Mouse (Mus musculus) heart, adult 2 months (tissue): ENCODE measurements around the gene Hint2.

ENCODE experiments used
- CTCF ChIP-seq: fragments of 200-600 bp; IDR thresholded peaks from 2 replicates; pipeline ENCODE4 v1.8.1; 2022; ENCODE audit warnings: antibody characterized with exemption, mild to moderate bottlenecking, moderate library complexity
- EP300 ChIP-seq: fragments of 200-500 bp; IDR thresholded peaks from 2 replicates; pipeline ENCODE4 v1.6.1; 2011; ENCODE audit warnings: low read depth, low read length, control low read depth; ENCODE audit not compliant: insufficient read depth
- POLR2A ChIP-seq: fragments of 200-500 bp; IDR thresholded peaks from 2 replicates; pipeline ENCODE4 v1.6.1; 2011; ENCODE audit warnings: mild to moderate bottlenecking, low read depth, low read length, control low read depth; ENCODE audit not compliant: insufficient read depth

DNA sequence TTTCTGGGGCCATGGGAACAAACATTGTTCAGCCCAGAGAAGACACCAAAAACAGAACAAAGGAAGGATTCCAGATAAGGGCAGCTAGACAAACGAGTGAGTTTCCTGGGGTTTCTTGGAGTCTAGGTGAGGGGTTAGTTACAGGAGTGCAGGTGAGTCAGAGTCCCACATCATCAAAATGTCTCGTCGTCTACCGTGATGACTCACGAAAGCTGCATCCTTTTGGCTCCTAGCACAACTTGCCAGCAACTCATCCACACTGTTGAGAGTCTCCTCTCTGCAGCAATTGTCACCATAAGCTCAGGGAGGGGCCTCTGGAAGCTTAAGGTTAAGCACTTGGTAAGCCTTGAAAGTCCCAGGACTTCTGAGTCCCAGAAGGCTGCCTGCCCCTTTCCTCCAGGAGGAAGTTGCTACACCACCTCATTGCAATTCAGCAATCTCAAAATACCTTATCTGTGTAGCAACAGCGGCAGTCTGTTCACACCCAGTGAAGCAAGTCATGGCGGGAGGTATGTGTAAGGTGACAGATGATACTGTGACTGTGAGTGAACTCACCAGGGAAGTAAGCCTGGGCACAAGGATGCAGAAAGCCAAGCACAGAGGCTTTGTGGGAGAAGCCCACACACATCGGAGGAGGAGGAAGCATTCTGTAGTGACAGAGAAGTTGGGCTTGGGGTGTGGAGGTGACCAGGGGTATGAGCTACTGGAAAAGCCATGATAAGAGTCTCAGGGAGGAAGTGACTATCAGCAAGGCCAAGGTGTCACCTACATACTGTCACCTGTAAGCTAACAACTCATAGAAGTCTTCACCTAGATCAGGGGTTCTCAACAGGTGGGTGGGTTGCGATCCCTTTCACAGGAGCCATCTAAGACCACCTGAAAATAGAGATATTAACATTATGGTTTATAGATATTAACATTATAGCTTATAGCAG lies 51.2 kb downstream of the Hint2 start:
- TF ChIP-seq EP300 (no peak), POLR2A (no peak), CTCF (no peak)
